Mouse (Mus musculus): ENCODE results near the gene Trmt5.

The Trmt5 gene

GRCm38 (mm10) chr12:73286287-73287092 is at the start of gene Trmt5, which contains the start of gene Slc38a6:
Trmt5 (minus strand) TSS chr12:73286710.
Slc38a6 (plus strand) TSS chr12:73286779.
- peak; percentile 94 to 95 for DNase-seq

GRCm38 (mm10) chr12:73334051-73334551 is 47.6 kb upstream of the Trmt5 start:
- peak in 1 of 2 experiments; percentile 31 for DNase-seq

GRCm38 (mm10) chr12:73332701-73333100 is 46.2 kb upstream of the Trmt5 start:
- DNase-seq: no peak

GRCm38 (mm10) chr12:73330236-73330635 is 43.7 kb upstream of the Trmt5 start:
- no peak for DNase-seq

GRCm38 (mm10) chr12:73328448-73329167 is 42.1 kb upstream of the Trmt5 start:
- no peak for DNase-seq

GRCm38 (mm10) chr12:73327381-73327780 is 40.9 kb upstream of the Trmt5 start:
- DNase-seq: no peak

- DNase-seq: no peak
Measured at GRCm38 (mm10) chr12:73325617-73326016, 39.1 kb upstream of the Trmt5 start.

- DNase-seq: no peak
Measured at GRCm38 (mm10) chr12:73325181-73325580, 38.7 kb upstream of the Trmt5 start.

- DNase-seq: no peak
Measured at GRCm38 (mm10) chr12:73324742-73325141, 38.2 kb upstream of the Trmt5 start.

- DNase-seq: no peak
Measured at GRCm38 (mm10) chr12:73324180-73324586, 37.7 kb upstream of the Trmt5 start.

GRCm38 (mm10) chr12:73317706-73318686 is 31.5 kb upstream of the Trmt5 start:
- no peak for DNase-seq

GRCm38 (mm10) chr12:73308711-73309110 is 22.2 kb upstream of the Trmt5 start:
- DNase-seq: no peak

- DNase-seq: no peak
Measured at GRCm38 (mm10) chr12:73307750-73308149, 21.2 kb upstream of the Trmt5 start.

GRCm38 (mm10) chr12:73304636-73305035 is 18.1 kb upstream of the Trmt5 start:
- DNase-seq: no peak

- DNase-seq: no peak
Measured at GRCm38 (mm10) chr12:73300531-73300930, 14.0 kb upstream of the Trmt5 start.

- DNase-seq: no peak
Measured at GRCm38 (mm10) chr12:73298621-73299020, 12.1 kb upstream of the Trmt5 start.

- no peak for DNase-seq
Measured at GRCm38 (mm10) chr12:73295505-73296140, 9.1 kb upstream of the Trmt5 start.

GRCm38 (mm10) chr12:73294884-73295283 is 8.4 kb upstream of the Trmt5 start:
- no peak for DNase-seq

GRCm38 (mm10) chr12:73288626-73289025 is 2.1 kb upstream of the Trmt5 start:
- no peak for DNase-seq

- DNase-seq: no peak
Measured at GRCm38 (mm10) chr12:73287609-73288008, 1.1 kb upstream of the Trmt5 start.

- no peak for DNase-seq
Measured at GRCm38 (mm10) chr12:73274921-73275320, 11.6 kb downstream of the Trmt5 start.

GRCm38 (mm10) chr12:73269933-73270332 is 16.6 kb downstream of the Trmt5 start:
- no peak for DNase-seq

Measured in cerebellum, postnatal 25 days (tissue).